Mouse (Mus musculus) gastrocnemius, adult 2 months (tissue): ENCODE data around the gene Creb5. TPM values are rescaled to one million over a fixed set of nuclear protein-coding genes. Genes with fewer than 3 reads are reported as not detected.
A peak's percentile ranks its signal among the peaks of the same experiment; 100 is the strongest.
"Not testable (repeated sequence)": the region's sequence is repeated elsewhere in the genome, so short reads cannot be mapped to it uniquely, and the experiment has no call there.

Source experiments
- DNase-seq: peaks from one replicate; pipeline ENCODE4 v3.0.0; 2022
- H3K27ac ChIP-seq: fragments of 200-600 bp; 2 replicates; pipeline ENCODE4 v1.8.1; 2022; ENCODE audit warnings: mild to moderate bottlenecking
- H3K4me3 ChIP-seq: fragments of 200-600 bp; 2 replicates; pipeline ENCODE4 v1.8.1; 2022; ENCODE audit warnings: mild to moderate bottlenecking, moderate library complexity
- CTCF ChIP-seq: fragments of 200-600 bp; IDR thresholded peaks from 2 replicates; pipeline ENCODE4 v1.8.1; 2022; ENCODE audit warnings: antibody characterized with exemption, mild to moderate bottlenecking, moderate library complexity
- intact Hi-C: fragments of 180-260 bp; cut with DNase I; formaldehyde crosslinking; loops from one replicate; pipeline ENCODE4 v1.15.1; 2025
- total RNA-seq, 2 experiments: library from RNA; stranded (reverse); gene quantifications; 2 replicates each; pipeline ENCODE4 v1.2.3; 2021

Gene Creb5
- total RNA-seq, 2 experiments from 2014 or later: 4.5 to 6.1 TPM

GRCm38 (mm10) chr6:53401364-53401763 is 114.3 kb downstream of the Creb5 start:
- Histone ChIP-seq H3K4me3 (no peak overlapping the region), H3K27ac (no peak overlapping the region)
- no peak for TF ChIP-seq CTCF
- no peak for DNase-seq
- intact Hi-C loops: no loop called here

GRCm38 (mm10) chr6:53402551-53402950 is 115.5 kb downstream of the Creb5 start:
- not testable (repeated sequence) for H3K4me3 ChIP-seq, H3K27ac ChIP-seq, DNase-seq

GRCm38 (mm10) chr6:53409183-53409582 is 122.1 kb downstream of the Creb5 start:
- intact Hi-C loops: no loop called here
- H3K27ac ChIP-seq: no peak overlapping the region
- no peak for TF ChIP-seq CTCF
- H3K4me3 ChIP-seq: no peak overlapping the region
- DNase-seq: no peak

More at GRCm38 (mm10) chr6:53402551-53402950, 115.5 kb downstream of the Creb5 start:
- intact Hi-C loops: not testable (repeated sequence)

DNA sequence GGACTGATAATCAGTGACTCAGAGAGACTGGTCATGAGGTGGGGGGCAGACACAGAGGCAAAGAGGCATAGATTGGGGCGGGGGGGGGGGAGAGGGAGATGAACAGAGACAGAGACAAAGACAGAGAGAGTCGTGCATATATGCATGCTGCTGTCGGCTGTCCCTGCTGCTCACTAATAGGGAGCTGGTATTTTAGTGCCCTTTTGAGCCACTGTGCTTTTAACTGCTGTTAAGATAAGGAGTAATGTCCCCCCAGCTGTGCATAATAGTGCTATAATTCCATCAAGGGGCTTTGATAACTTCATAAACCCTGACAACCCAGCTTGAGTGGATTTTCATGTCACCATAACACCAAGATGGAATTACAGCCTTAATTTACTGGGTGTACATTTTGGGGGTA is 134.3 kb downstream of the Creb5 start:
- Histone ChIP-seq H3K4me3 (no peak overlapping the region), H3K27ac (no peak overlapping the region)
- TF ChIP-seq CTCF: no peak
- intact Hi-C loops: no loop called here
- DNase-seq: no peak

DNA sequence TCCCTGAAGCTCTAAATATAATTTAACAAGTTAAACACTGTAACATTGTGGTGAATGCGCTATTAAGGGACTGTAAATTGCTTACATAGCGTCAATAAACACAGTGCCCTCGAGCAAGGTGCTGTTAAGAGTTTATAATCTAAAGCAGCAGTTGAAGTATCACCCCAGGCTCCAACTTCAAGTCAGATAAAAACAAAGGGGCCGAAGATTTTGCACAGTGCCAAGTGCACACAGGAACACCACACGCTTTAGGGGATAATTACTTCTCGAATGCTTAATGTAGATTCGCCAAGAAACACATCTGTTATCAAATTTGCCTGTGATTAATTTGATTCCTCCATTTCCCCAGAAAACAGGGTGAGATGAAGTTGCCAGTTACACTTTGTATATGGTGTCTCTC is 142.3 kb downstream of the Creb5 start:
- intact Hi-C loops: no loop called here
- Histone ChIP-seq H3K4me3 (no peak overlapping the region), H3K27ac (no peak overlapping the region)
- no peak for TF ChIP-seq CTCF
- no peak for DNase-seq

DNA sequence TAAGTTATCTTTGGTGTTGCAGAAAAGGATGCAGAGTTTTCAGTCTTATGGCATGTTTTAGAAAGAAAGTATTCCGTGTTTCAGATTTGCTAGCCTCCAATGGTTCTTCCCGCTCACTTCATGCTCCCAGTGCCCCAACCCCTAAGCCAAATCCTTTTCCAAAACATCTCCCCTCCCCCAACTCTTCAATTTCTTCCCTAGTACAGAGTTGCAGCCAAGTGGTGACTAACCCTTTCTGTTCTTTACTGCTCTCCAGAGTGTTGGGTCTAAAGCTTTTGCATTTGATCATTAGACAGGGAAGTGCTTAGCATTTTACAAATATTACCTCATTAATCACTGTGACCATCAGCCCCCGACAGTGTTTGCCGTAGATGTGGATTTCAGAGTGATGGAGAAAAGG is 142.8 kb downstream of the Creb5 start:
- H3K27ac ChIP-seq: no peak overlapping the region
- no peak overlapping the region for H3K4me3 ChIP-seq
- DNase-seq: no peak
- intact Hi-C loops: no loop called here
- TF ChIP-seq CTCF: no peak

DNA sequence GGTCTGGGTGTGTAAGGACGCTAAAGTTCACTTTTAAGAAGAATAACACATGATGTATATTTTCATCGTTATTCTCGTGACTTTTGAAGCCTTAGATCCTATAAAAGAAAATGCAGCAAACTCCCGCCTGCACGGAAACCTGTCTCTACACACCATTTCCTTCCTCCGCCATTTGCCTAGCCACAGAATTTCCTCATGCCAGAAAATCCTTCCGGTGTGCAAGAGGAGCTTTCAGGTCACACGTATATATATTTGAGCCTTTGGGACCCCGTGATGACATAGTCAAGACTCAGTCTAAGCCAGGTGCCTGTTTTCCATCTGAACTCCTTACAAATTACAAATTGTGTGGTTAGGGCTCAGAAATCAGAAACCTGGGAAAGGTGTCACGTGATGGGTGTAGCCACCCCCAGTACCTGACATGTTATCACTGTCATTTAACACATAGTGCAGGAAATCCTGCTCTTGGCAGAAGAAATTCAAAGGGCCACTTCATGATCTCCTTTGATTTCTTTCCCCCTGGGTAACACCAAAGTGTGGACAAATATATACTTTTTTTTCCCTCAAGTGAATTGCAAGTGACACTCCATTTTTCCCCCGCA is 158.9 kb downstream of the Creb5 start:
- H3K4me3 ChIP-seq: no peak overlapping the region
- H3K27ac ChIP-seq: no peak overlapping the region
- no peak for DNase-seq
- intact Hi-C loops: no loop called here
- no peak for TF ChIP-seq CTCF

GRCm38 (mm10) chr6:53447479-53447878 is 160.4 kb downstream of the Creb5 start:
- no peak overlapping the region for H3K27ac ChIP-seq
- intact Hi-C loops: no loop called here
- TF ChIP-seq CTCF: no peak
- no peak for DNase-seq
- no peak overlapping the region for H3K4me3 ChIP-seq

- Histone ChIP-seq H3K27ac (no peak overlapping the region), H3K4me3 (no peak overlapping the region)
- no peak for DNase-seq
- intact Hi-C loops: no loop called here
- no peak for TF ChIP-seq CTCF
These were observed 161.3 kb downstream of the Creb5 start for GRCm38 (mm10) chr6:53448317-53448870.

DNA sequence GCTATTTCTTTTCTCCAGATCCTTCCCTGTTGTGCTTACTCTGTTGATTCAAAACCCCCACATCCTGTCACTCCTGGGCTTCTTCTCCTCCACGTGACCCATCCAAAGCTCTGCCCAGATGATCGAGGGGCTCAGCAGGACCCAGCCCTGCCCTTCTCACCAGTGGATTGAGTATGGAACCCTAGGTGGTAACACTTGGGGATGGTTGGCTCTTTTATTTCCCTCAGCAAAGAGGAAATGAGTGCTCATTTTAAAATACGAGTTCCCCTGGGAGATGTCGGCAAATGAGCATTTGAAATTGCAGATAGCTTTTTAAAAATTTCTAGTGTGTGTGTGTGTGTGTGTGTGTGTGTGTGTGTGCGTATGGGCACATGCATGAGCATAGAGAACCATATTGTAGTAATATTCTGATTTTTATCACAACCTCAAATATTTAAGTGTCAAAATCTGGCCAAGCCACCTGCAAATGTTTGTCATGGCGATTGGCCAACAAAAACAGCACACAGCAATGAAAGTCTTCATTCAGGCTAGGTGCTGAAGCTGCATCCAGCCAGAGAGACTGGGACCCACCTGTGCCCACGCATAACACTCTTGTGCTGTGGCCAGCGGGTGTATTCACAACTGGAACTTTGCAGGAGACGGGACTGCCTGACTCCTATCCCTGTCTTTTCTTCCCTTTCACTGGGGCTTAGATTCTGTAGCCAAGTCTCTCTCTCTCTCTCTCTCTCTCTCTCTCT is 162.5 kb downstream of the Creb5 start:
- Histone ChIP-seq H3K4me3 (peak overlapping the region; percentile 33; the same call in 1 of the 2 replicates), H3K27ac (no peak overlapping the region)
- no peak for DNase-seq
- intact Hi-C loops: no loop called here
- no peak for TF ChIP-seq CTCF

- Histone ChIP-seq H3K4me3 (no peak overlapping the region), H3K27ac (no peak overlapping the region)
- intact Hi-C loops: no loop called here
- no peak for DNase-seq
- TF ChIP-seq CTCF: no peak
These were observed 163.4 kb downstream of the Creb5 start for GRCm38 (mm10) chr6:53450494-53450893.

GRCm38 (mm10) chr6:53452240-53452639 is 165.2 kb downstream of the Creb5 start:
- no peak for TF ChIP-seq CTCF
- no peak overlapping the region for H3K27ac ChIP-seq
- intact Hi-C loops: no loop called here
- no peak overlapping the region; the same call in 1 of the 2 replicates for H3K4me3 ChIP-seq
- DNase-seq: no peak

GRCm38 (mm10) chr6:53455442-53455841 is 168.4 kb downstream of the Creb5 start:
- H3K27ac ChIP-seq: no peak overlapping the region
- H3K4me3 ChIP-seq: no peak overlapping the region
- DNase-seq: no peak
- intact Hi-C loops: no loop called here
- TF ChIP-seq CTCF: no peak

DNA sequence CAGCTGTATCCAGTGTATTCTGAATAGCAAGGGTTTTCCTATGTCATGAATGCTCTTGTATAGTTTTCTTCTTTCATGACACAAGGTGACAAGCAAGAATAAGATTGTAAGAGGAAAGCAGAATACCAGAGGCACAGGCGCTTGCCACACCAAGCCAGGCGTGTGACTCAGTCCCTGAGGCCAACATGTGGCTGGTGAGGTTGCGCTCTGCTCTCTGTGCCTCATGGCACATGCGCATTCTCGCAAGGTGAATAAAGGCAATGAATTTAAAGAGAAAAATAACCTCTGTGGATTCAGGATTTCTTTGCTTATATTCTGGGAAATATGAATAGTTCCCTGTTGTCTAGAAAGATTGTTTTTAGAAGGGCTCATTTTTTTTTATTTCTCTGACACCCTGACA is 169.0 kb downstream of the Creb5 start:
- H3K27ac ChIP-seq: no peak overlapping the region
- TF ChIP-seq CTCF: no peak
- no peak for DNase-seq
- no peak overlapping the region for H3K4me3 ChIP-seq
- intact Hi-C loops: no loop called here
